Mouse (Mus musculus) forebrain, embryonic 12.5 days (tissue): ENCODE results near the gene Ggt5. TPM values are rescaled to one million over a fixed set of nuclear protein-coding genes. Genes with fewer than 3 reads are reported as not detected.

ENCODE experiments used
- ATAC-seq: fragments of 200-750 bp; cut with Nextera tagmentation; 2 replicates; pipeline ENCODE4 v1.8.0; 2017; ENCODE audit warnings: moderate TSS enrichment; ENCODE audit not compliant: low FRiP score
- H3K27ac ChIP-seq: fragments of 300-500 bp; sonication (generic); 2 replicates; pipeline ENCODE4 v1.5.1; 2016; ENCODE audit warnings: mild to moderate bottlenecking
- H3K27me3 ChIP-seq: fragments of 300-500 bp; sonication (generic); 2 replicates; pipeline ENCODE4 v1.6.1; 2016; ENCODE audit warnings: mild to moderate bottlenecking
- H3K36me3 ChIP-seq: fragments of 300-500 bp; sonication (generic); replicated peaks from 2 replicates; pipeline ENCODE4 v1.6.1; 2016; ENCODE audit warnings: mild to moderate bottlenecking
- H3K4me1 ChIP-seq: fragments of 300-500 bp; sonication (generic); 2 replicates; pipeline ENCODE4 v1.6.1; 2016
- H3K4me2 ChIP-seq: fragments of 300-500 bp; sonication (generic); 2 replicates; pipeline ENCODE4 v1.6.1; 2016; ENCODE audit warnings: mild to moderate bottlenecking, moderate library complexity
- H3K4me3 ChIP-seq: fragments of 300-500 bp; sonication (generic); replicated peaks from 2 replicates; pipeline ENCODE4 v1.5.1; 2016; ENCODE audit warnings: mild to moderate bottlenecking
- H3K9ac ChIP-seq: fragments of 300-500 bp; sonication (generic); 2 replicates; pipeline ENCODE4 v1.6.1; 2016; ENCODE audit warnings: mild to moderate bottlenecking
- H3K9me3 ChIP-seq: fragments of 300-500 bp; sonication (generic); 2 replicates; pipeline ENCODE4 v1.6.1; 2016
- WGBS: fragments of 180-500 bp; shearing (Covaris S2); methylation state at CpG from one replicate; pipeline ENCODE4 v1.1.7; 2016; 5-methylcytosine and 5-hydroxymethylcytosine counted together
- polyA plus RNA-seq: library from polyadenylated mRNA; unstranded; fragments of >200 nt; fragmentation: Nextera tagmentation; extraction: Ambion mirVana; gene quantifications from 2 replicates; pipeline ENCODE4 v1.2.1, GENCODE M21; 2016

The Ggt5 gene
- 0.74 and 0.90 TPM in 2 replicates for polyA plus RNA-seq

DNA sequence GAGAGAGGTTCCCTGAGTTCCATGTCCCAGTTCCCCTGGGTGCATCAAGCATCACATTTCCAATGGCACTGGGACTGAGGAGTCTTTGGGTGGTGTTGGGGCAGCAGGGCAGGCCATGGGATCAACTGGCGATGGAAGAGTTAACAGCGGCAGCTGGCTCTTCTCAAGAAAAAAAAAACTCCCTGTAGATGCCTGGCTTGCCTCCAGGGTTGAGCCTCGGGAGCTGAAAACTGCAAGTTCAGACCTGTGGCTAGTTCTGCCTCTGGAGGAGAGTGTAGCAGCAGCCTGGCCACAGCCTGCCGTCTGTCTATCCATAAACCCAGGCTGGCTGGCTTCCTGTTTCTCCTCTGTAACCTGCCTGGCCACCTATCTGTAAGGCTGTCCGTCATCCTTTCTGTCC, at the start of gene Ggt5:
Gene Ggt5, plus strand, starts transcription at position 212 of the 400 bp plus-strand sequence.
- no peak within 1 kb of the TSS for H3K4me2 ChIP-seq
- H3K36me3 ChIP-seq, result no peaks in the 10 kb centered on the region
- no peak within 1 kb of the TSS for H3K4me3 ChIP-seq
- H3K9me3 ChIP-seq, result no peaks in the 10 kb centered on the region
- peaks cover 14% of the 10 kb centered on the region for H3K4me1 ChIP-seq
- ATAC-seq, result no peak
- H3K9ac ChIP-seq, result no peak within 1 kb of the TSS
- 0 out of 2 replicates have a peak within 1 kb of the TSS, but pooled peaks have one; percentile 0 for H3K27ac ChIP-seq
- H3K27me3 ChIP-seq, result peaks cover 5% of the 10 kb centered on the region; the same call in 1 of the 2 replicates
- 48% methylated on average over 5 of the region's 5 CpGs for WGBS

DNA sequence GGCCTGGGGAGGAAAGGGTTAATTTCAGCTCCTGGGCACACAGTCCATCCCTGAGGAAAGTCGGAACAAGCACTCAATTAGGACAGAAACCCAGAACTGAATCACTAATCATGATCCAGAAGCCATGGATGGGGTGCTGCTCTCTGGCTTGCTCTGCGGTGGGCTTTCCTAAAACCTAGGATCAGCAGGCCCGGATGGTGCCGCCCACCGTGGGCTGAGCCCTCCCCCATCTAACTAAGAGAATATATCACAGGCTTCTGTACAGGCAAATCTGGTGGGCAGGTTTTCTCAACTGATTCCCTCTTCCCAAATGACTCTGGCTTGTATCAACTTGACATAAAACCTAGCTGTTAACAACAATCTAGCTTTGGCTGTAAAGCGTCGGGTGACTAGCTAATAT, 41.2 kb upstream of the Ggt5 start:
- no peaks in the 10 kb centered on the region for H3K4me1 ChIP-seq
- no peaks in the 10 kb centered on the region for H3K36me3 ChIP-seq
- no peak overlapping the region for H3K4me2 ChIP-seq
- peaks cover 3% of the 10 kb centered on the region; the same call in 1 of the 2 replicates for H3K9me3 ChIP-seq
- no peak for ATAC-seq
- H3K27ac ChIP-seq, result no peak overlapping the region
- 76% methylated on average over 7 of the region's 7 CpGs for WGBS
- H3K27me3 ChIP-seq, result no peaks in the 10 kb centered on the region
- H3K9ac ChIP-seq, result no peak overlapping the region
- no peak overlapping the region for H3K4me3 ChIP-seq

DNA sequence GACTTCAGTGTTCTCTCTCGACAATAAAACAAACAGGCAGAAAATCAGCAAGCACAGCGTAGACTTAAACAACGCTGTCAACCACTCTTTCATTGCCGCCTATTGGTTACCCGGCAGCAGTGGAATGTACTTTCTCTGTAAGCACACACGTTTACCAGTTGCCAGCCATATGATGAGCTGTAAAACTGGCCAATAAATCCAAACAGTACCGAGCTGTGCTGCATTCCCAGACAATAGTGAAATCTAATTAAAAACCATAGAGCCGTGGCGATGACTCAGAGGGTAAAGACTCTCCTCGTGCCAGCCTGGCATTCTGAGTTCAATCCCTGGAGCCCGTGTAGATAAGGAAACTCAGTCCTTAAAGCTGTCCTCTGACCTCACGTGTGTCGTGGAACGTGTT, 40.7 kb upstream of the Ggt5 start:
- 74% methylated on average over 14 of the region's 14 CpGs for WGBS
- Histone ChIP-seq H3K9ac (no peak overlapping the region), H3K27ac (no peak overlapping the region), H3K4me3 (no peak overlapping the region), H3K4me1 (no peaks in the 10 kb centered on the region), H3K9me3 (peaks cover 3% of the 10 kb centered on the region; the same call in 1 of the 2 replicates), H3K4me2 (no peak overlapping the region), H3K27me3 (no peaks in the 10 kb centered on the region), H3K36me3 (no peaks in the 10 kb centered on the region)
- ATAC-seq, result no peak

DNA sequence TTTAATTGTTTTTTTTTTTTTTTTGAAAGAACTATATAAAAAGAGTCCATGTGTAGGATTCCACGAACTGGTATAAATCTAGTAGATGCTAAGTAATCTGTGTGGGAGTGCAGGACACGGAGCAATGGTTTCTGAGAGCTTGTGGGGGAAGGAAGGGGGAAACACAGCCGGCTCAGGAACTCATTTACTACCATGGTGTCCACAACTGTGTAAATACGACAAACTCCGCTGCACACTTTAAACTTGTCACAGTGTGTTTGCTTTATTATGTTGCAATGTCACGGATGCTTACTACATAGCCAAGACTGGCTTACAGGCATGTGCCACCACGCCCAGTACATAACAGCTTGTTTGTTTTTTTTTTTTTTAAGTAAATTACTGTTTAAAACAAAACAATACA, 39.3 kb upstream of the Ggt5 start:
- Histone ChIP-seq H3K36me3 (no peaks in the 10 kb centered on the region), H3K4me2 (no peak overlapping the region), H3K27ac (no peak overlapping the region), H3K9me3 (peaks cover 3% of the 10 kb centered on the region; the same call in 1 of the 2 replicates), H3K27me3 (no peaks in the 10 kb centered on the region), H3K9ac (no peak overlapping the region), H3K4me1 (no peaks in the 10 kb centered on the region), H3K4me3 (no peak overlapping the region)
- WGBS, result 83% methylated on average over 7 of the region's 7 CpGs
- no peak for ATAC-seq

DNA sequence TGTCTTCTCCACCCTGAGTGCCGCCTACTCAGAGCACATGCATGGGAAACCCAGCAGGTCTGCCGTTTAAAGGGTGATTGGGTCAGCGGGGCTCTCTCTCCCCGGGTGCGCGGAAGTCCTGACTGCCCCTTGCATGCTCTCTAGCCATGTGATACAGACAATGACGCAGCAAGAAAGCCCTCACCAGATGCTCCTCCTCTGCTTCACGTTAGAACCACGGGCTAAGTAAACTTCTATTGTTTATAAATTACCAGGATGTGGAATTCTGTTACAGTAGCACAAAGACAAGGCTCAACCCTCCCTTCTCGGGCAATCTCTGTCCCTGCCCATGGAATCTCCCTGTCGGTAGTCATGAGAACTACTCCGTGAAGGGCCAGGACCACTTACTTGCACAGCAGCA, 38.0 kb upstream of the Ggt5 start:
- Histone ChIP-seq H3K36me3 (no peaks in the 10 kb centered on the region), H3K27ac (no peak overlapping the region), H3K9ac (no peak overlapping the region), H3K4me2 (no peak overlapping the region), H3K4me1 (peaks cover 7% of the 10 kb centered on the region), H3K27me3 (no peaks in the 10 kb centered on the region), H3K9me3 (no peaks in the 10 kb centered on the region), H3K4me3 (no peak overlapping the region)
- no peak for ATAC-seq
- 56% methylated on average over 12 of the region's 12 CpGs for WGBS

DNA sequence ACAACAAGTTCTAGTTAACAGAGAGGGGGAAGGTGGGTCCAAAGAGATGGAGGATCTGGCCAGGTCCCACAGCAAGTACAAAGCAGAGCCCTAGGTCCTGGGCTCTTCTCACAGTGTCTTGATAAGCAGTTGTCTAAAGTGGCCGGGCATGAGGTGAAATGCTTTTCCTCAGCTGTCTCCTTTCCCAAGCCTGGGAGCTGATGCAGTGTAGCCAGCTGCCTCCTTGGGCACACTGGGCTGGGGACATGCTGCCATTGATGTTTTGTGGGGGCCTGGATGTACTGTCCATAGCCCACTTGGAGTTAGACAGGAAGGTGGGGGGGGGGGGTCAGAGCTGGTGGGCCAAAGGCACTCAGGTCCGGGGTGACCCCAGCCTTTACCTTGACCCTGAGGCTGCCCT, 37.0 kb upstream of the Ggt5 start:
- Histone ChIP-seq H3K4me2 (no peak overlapping the region), H3K4me3 (no peak overlapping the region), H3K36me3 (no peaks in the 10 kb centered on the region), H3K27me3 (no peaks in the 10 kb centered on the region), H3K9ac (no peak overlapping the region), H3K27ac (no peak overlapping the region), H3K9me3 (no peaks in the 10 kb centered on the region), H3K4me1 (peaks cover 17% of the 10 kb centered on the region)
- ATAC-seq, result no peak
- 89% methylated on average over 2 of the region's 2 CpGs for WGBS

DNA sequence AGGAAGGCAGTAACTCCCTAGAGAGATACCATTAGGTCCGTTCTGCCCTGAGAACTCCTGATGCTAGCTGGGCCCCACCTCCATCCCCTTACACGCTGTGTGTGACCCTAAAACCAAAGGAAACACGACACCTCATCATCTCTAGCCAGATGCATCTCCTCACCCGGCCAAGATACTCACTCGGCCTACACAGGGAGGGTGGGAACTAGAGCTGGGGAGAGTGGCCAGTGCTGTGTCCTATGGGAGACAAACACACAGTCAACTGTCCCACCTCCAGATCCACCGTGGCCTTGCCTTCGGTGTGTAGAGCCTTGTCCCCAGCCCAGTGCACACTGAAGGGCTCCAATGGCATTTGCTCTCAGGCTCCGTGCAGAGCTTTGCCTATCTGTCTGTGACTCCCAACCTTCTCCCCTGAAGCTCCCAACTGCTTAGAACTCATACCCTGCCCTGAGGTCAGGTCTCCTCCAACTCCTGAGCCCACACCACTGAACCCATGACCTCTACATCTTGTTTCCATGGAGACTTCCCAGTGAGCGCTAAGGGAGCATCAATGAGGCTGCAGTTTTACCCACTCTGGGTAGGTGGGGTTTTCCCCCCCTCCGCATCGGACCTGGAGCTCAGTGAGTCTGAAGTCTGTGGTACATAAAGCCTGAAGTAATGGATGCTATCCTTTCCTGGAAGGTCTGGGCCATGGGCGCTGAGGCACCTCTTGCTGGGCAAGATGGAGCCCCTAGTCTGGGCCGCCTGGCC, 36.3 kb upstream of the Ggt5 start:
- no peaks in the 10 kb centered on the region for H3K36me3 ChIP-seq
- no peak overlapping the region for H3K9ac ChIP-seq
- no peak overlapping the region for H3K4me3 ChIP-seq
- ATAC-seq, result no peak
- WGBS, result 78% methylated on average over 13 of the region's 13 CpGs
- H3K27me3 ChIP-seq, result peaks cover 5% of the 10 kb centered on the region
- peaks cover 22% of the 10 kb centered on the region for H3K4me1 ChIP-seq
- H3K27ac ChIP-seq, result no peak overlapping the region
- H3K9me3 ChIP-seq, result no peaks in the 10 kb centered on the region
- no peak overlapping the region for H3K4me2 ChIP-seq

DNA sequence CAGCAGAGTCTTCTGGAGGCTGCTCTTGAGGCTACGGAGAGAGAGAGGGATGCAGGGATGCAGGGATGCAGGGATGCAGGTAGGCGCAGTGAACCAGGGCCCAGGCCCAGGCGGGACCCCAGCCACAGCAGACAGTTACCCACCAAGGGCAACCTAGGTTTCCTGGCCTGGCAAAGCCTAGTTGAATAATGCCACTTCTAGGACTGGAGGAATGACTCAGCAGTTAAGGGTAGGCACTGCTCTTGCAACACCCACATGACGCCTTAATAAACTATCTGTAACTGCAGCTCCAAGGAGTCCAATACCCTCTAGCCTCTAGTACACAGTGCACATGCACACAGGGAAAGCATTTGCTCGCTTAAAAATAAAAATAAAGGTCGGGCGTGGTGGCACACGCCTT, 35.0 kb upstream of the Ggt5 start:
- Histone ChIP-seq H3K9me3 (no peaks in the 10 kb centered on the region), H3K4me1 (peaks cover 25% of the 10 kb centered on the region), H3K36me3 (no peaks in the 10 kb centered on the region), H3K27ac (no peak overlapping the region), H3K4me2 (no peak overlapping the region), H3K27me3 (peaks cover 16% of the 10 kb centered on the region), H3K9ac (no peak overlapping the region), H3K4me3 (no peak overlapping the region)
- no peak for ATAC-seq
- 95% methylated on average over 8 of the region's 8 CpGs for WGBS

DNA sequence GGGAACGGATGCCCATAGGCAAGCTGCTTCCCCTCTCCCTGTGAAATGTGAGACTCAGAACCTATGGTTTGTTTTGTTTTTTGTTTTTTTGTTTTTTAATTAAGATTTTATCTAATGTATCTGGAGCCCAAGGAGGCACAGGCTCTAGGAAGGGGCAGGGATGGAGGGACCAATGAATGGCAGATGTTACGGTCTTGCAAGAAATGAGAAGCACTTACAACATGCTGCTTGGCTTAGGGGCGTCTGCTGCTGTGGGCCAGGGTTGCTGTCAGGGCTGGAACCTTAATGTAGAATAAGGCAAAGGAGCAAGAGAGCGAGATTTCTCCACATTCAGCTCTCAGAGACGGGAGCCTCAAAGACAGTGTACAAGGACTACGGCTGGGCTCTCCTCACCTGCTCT, 33.6 kb upstream of the Ggt5 start:
- H3K36me3 ChIP-seq, result no peaks in the 10 kb centered on the region
- no peaks in the 10 kb centered on the region for H3K9me3 ChIP-seq
- H3K4me3 ChIP-seq, result no peak overlapping the region
- H3K27ac ChIP-seq, result peak overlapping the region; percentile 81
- no peak overlapping the region for H3K4me2 ChIP-seq
- WGBS, result 75% methylated on average over 6 of the region's 6 CpGs
- peaks cover 40% of the 10 kb centered on the region for H3K4me1 ChIP-seq
- H3K27me3 ChIP-seq, result peaks cover 31% of the 10 kb centered on the region
- no peak for ATAC-seq
- H3K9ac ChIP-seq, result no peak overlapping the region

DNA sequence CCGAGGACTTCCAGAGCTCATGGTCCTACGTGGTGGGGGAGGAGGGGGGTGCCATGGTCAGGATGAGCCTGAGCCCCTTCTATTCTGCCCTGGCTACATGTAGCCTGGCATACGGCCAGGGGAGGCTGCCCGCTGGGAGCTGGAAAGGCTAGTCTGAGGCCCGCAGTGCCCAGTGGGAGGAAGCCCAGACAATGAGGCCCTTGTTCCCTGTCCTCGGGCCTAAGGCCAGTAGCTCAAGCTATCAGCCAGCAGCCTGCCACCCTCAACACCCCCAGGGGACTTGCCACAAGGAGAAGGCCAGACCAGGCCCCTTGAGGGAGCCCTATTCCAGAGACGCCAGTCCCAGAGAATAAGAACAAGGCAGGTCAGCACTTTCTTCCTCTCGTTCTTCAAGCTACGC, 33.1 kb upstream of the Ggt5 start:
- Histone ChIP-seq H3K9ac (0 out of 2 replicates have a peak overlapping the region, but pooled peaks have one; percentile 9), H3K27me3 (peaks cover 35% of the 10 kb centered on the region), H3K4me3 (no peak overlapping the region), H3K4me1 (peaks cover 41% of the 10 kb centered on the region), H3K27ac (peak overlapping the region; percentile 81), H3K9me3 (no peaks in the 10 kb centered on the region), H3K4me2 (no peak overlapping the region), H3K36me3 (no peaks in the 10 kb centered on the region)
- 27% methylated on average over 9 of the region's 9 CpGs for WGBS
- ATAC-seq, result peak; percentile 60; the same call in 1 of the 2 replicates

DNA sequence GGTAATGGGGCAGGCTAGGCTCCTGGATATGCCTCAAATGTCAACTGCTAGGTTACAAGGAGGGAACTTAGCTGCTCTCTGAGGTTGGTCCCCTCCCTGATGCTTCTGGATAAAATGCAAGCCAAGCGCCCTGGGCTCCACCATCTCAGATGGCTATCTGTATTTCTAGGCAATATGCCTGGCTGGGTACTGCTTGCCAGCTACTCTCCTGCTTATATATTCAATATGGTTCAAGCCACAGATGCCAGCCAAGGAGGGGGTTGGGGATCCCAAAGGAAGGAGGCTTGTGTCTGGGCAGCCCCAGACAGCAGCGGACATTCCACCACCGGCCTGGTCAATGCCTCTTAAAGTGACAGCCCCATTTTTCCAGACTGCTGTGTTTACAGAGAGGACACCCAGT, 30.6 kb upstream of the Ggt5 start:
- Histone ChIP-seq H3K4me3 (0 out of 2 replicates have a peak overlapping the region, but pooled peaks have one; percentile 69), H3K9ac (no peak overlapping the region), H3K27me3 (peaks cover 57% of the 10 kb centered on the region)

DNA sequence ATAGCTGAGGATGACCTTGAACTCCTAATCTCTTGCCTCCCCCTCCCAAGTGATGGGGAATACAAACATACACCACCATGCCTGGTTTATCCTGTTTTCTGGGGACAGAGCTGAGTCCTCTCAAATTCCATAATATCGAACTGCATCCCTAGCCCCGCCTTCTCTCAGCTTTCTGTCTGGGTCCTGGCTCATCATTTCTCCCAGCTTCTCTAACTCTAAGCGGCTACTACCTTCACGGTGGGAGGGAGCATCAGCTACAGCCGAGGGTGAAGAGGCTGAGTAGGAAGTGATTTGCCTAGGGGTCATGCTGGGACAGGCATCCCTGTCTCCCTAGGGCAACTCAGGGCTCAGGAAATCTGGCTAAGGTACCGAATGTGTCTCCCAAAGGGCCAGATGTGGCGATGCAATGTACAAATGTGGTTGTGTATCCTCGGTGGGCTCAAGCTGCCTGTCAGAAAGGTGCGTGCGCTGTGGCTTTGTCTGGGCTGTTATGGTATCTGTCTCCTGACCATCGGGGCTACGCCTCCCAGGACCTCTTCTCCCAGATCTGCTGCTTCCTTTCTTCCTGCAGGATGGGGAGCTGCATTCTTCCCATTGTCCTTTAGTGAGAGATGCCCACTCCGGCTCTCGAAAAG, 30.0 kb upstream of the Ggt5 start:
- no peaks in the 10 kb centered on the region for H3K9me3 ChIP-seq
- H3K4me1 ChIP-seq, result peaks cover 41% of the 10 kb centered on the region
- no peaks in the 10 kb centered on the region for H3K36me3 ChIP-seq
- peak overlapping the region; percentile 84 for H3K9ac ChIP-seq
- peak overlapping the region; percentile 65 for H3K27ac ChIP-seq
- H3K4me2 ChIP-seq, result peak overlapping the region; percentile 98
- peaks cover 62% of the 10 kb centered on the region for H3K27me3 ChIP-seq
- 3% methylated on average over 14 of the region's 14 CpGs for WGBS
- H3K4me3 ChIP-seq, result peak overlapping the region; percentile 69
- ATAC-seq, result peak; percentile 31; the same call in 1 of the 2 replicates

More for the DNA sequence above, 30.6 kb upstream of the Ggt5 start:
- Histone ChIP-seq H3K4me1 (peaks cover 41% of the 10 kb centered on the region), H3K9me3 (no peaks in the 10 kb centered on the region), H3K27ac (peak overlapping the region; percentile 20; the same call in 1 of the 2 replicates), H3K4me2 (peak overlapping the region; percentile 98), H3K36me3 (no peaks in the 10 kb centered on the region)
- ATAC-seq, result no peak
- WGBS, result 34% methylated on average over 3 of the region's 3 CpGs
